ENCODE assay signal across 16 mouse cellular contexts in genomic region chr5:36536424-36536823, GRCm38 (mm10). TPM values are rescaled to one million over a fixed set of nuclear protein-coding genes. Genes with fewer than 3 reads are reported as not detected.
"Had no signal": no experiment of that assay in that cellular context is flagged by ENCODE, and none has a peak within 500 bp of the region (broad histone marks: within the 10 kb centered on the region; RNA-seq: fewer than 3 reads in every experiment).

No protein-coding gene starts in this region.

- H3K4me3 ChIP-seq: liver, embryonic 15.5 days; lung, embryonic 15.5 days; megakaryocyte, embryonic 14.5 days; midbrain, embryonic 13.5 days; midbrain, embryonic 15.5 days; neural tube, embryonic 12.5 days had no signal

- H3K27ac ChIP-seq: liver, embryonic 15.5 days; lung, embryonic 15.5 days; midbrain, embryonic 13.5 days; midbrain, embryonic 15.5 days; neural tube, embryonic 12.5 days had no signal

- H3K4me1 ChIP-seq: lung, embryonic 15.5 days; midbrain, embryonic 13.5 days; midbrain, embryonic 15.5 days; neural tube, embryonic 12.5 days had no signal

- H3K9me3 ChIP-seq: liver, embryonic 15.5 days; lung, embryonic 15.5 days; megakaryocyte, embryonic 14.5 days; midbrain, embryonic 13.5 days; midbrain, embryonic 15.5 days; neural tube, embryonic 12.5 days had no signal

- H3K27me3 ChIP-seq: liver, embryonic 15.5 days; lung, embryonic 15.5 days; megakaryocyte, embryonic 14.5 days; midbrain, embryonic 13.5 days; midbrain, embryonic 15.5 days; neural tube, embryonic 12.5 days had no signal

- H3K36me3 ChIP-seq: liver, embryonic 15.5 days; lung, embryonic 15.5 days; midbrain, embryonic 13.5 days; midbrain, embryonic 15.5 days; neural tube, embryonic 12.5 days had no signal

- H3K9ac ChIP-seq: liver, embryonic 15.5 days; liver, postnatal 0 days; lung, embryonic 15.5 days; midbrain, embryonic 13.5 days; midbrain, embryonic 15.5 days; neural tube, embryonic 12.5 days had no signal

- DNase-seq: liver, postnatal 0 days; lung, adult 2 months; lung, postnatal 14 days; lung, postnatal 36 days; right cerebral cortex, postnatal 14 days; thymus, adult 2 months; thymus, postnatal 25 days; thymus, postnatal 4 days had no signal

- H3K4me2 ChIP-seq: liver, embryonic 15.5 days; lung, embryonic 15.5 days; midbrain, embryonic 11.5 days; midbrain, embryonic 13.5 days; midbrain, embryonic 15.5 days; neural tube, embryonic 12.5 days had no signal

RNA-seq across cellular contexts. Expression of gene Ccdc96, which starts 52.0 kb away (rescaled TPM):
- total RNA-seq: monocyte, adult 5-6 weeks had no signal
